8 mouse cellular contexts compared by ENCODE assay signal in genomic region chr6:128299292-128300133, GRCm38 (mm10). TPM values are rescaled to one million over a fixed set of nuclear protein-coding genes. Genes with fewer than 3 reads are reported as not detected.
DNase-seq lines count a peak whose midpoint lies in the region; ATAC-seq and TF ChIP-seq lines count a peak whose summit lies in the region.

No protein-coding gene starts in this region.

- H3K9me3 ChIP-seq in intestine, embryonic 15.5 days = no peaks in the 10 kb centered on the region

- peak overlapping the region; percentile 66 for H3K4me3 ChIP-seq in testis, adult 2 months (ENCODE audit: control insufficient read depth, low read depth, low read length)
- peak overlapping the region; percentile 71 for H3K4me3 ChIP-seq in intestine, embryonic 15.5 days (replicated peaks)

- TF ChIP-seq CTCF in testis, adult 2 months (IDR thresholded peaks at IDR 0.05; ENCODE audit: control insufficient read depth, insufficient read depth, insufficient replicate concordance, low read depth, low read length) = no peak

- ATAC-seq in intestine, embryonic 15.5 days = peak; percentile 21

- 1% methylated on average over 25 of the region's 25 CpGs for WGBS in intestine, embryonic 15.5 days

- peak overlapping the region; percentile 57 for H3K9ac ChIP-seq in intestine, embryonic 15.5 days

- no peaks in the 10 kb centered on the region; the same call in 1 of the 2 replicates for H3K27me3 ChIP-seq in testis, adult 2 months (ENCODE audit: control insufficient read depth, insufficient read depth, low read length)
- H3K27me3 ChIP-seq in intestine, embryonic 15.5 days (replicated peaks) = peaks cover 15% of the 10 kb centered on the region

- peaks cover 11% of the 10 kb centered on the region for H3K4me1 ChIP-seq in testis, adult 2 months (ENCODE audit: control insufficient read depth, insufficient read depth, low read length)
- H3K4me1 ChIP-seq in intestine, embryonic 15.5 days (replicated peaks) = peaks cover 24% of the 10 kb centered on the region

- no peak for TF ChIP-seq POLR2A in testis, adult 2 months (IDR thresholded peaks at IDR 0.05; ENCODE audit: control insufficient read depth, low read depth, low read length)

- no peak overlapping the region for H3K27ac ChIP-seq in testis, adult 2 months (ENCODE audit: control insufficient read depth, insufficient read depth, low read depth, low read length)
- H3K27ac ChIP-seq in intestine, embryonic 15.5 days = no peak overlapping the region

- H3K4me2 ChIP-seq in intestine, embryonic 15.5 days (replicated peaks) = peak overlapping the region; percentile 97

- peak; percentile 21 for DNase-seq in cerebellum, adult 11 months
- no peak for DNase-seq in cerebellum, postnatal 36 days
- DNase-seq in testis, postnatal 10 days (ENCODE audit: low spot score) = no peak
- peak; percentile 33 for DNase-seq in neural tube, embryonic 10.5 days (ENCODE audit: extremely low spot score, low spot score)
- no peak for DNase-seq in thymus, postnatal 4 days
- no peak for DNase-seq in adrenal gland, postnatal 10 days

- no peaks in the 10 kb centered on the region for H3K36me3 ChIP-seq in testis, adult 2 months (ENCODE audit: control insufficient read depth, insufficient read depth, low read length)
- H3K36me3 ChIP-seq in intestine, embryonic 15.5 days = no peaks in the 10 kb centered on the region

RNA-seq across cellular contexts. Expression of gene Tead4, which starts 1.1 kb away (rescaled TPM):
- 0.05 and 0.25 TPM in 2 replicates for polyA plus RNA-seq in testis, adult 2 months (2012; rRNA removed)
- 2.2 and 2.5 TPM in 2 replicates for polyA plus RNA-seq in intestine, embryonic 15.5 days (2015; fragmentation: Nextera tagmentation; extraction: Ambion mirVana)
- total RNA-seq in adrenal gland, postnatal 10 days (2021) = 1 to 10 TPM; 4.4 to 4.6 TPM

RNA-seq across cellular contexts. Expression of gene Tulp3, which starts 56.1 kb away (rescaled TPM):
- 4.4 and 5.4 TPM in 2 replicates for polyA plus RNA-seq in testis, adult 2 months (2012; rRNA removed)
- polyA plus RNA-seq in intestine, embryonic 15.5 days (2015; fragmentation: Nextera tagmentation; extraction: Ambion mirVana) = 10.4 and 11.9 TPM in 2 replicates
- 10 to 100 TPM; 24.2 to 27.2 TPM for total RNA-seq in adrenal gland, postnatal 10 days (2021)

Comparison
In these comparisons a context has a peak if more than half of its experiments do, and no peak if none do; other contexts are left out.
1. DNase-seq: peak in cerebellum, adult 11 months (single experiment) and neural tube, embryonic 10.5 days (single experiment); none in cerebellum, postnatal 36 days (0 of 2), testis, postnatal 10 days (single experiment), thymus, postnatal 4 days (single experiment) and adrenal gland, postnatal 10 days (single experiment).